Mouse (Mus musculus) ES-E14 (cell line): ENCODE results near the gene Ulk4.

Experiments used
- ZC3H11A ChIP-seq: IDR thresholded peaks from 2 replicates; pipeline ENCODE4 v1.6.1; 2012; ENCODE audit warnings: low read depth, mild to moderate bottlenecking, inconsistent platforms, low read length, borderline replicate concordance
- ZNF384 ChIP-seq: IDR thresholded peaks from 2 replicates; pipeline ENCODE4 v1.6.1; 2012; ENCODE audit warnings: low read depth, low read length, inconsistent platforms

GRCm38 (mm10) chr9:121080834-121081233 is 196.2 kb downstream of the Ulk4 start:
- no peak for TF ChIP-seq ZNF384
- no peak for TF ChIP-seq ZC3H11A
